Mouse (Mus musculus) hindbrain, postnatal 0 days (tissue): Measurements from ENCODE around the gene Frmd4b. TPM values are rescaled to one million over a fixed set of nuclear protein-coding genes. Genes with fewer than 3 reads are reported as not detected.

Source experiments
- ATAC-seq: fragments of 200-750 bp; cut with Nextera tagmentation; 2 replicates; pipeline ENCODE4 v1.8.0; 2017; ENCODE audit warnings: mild to moderate bottlenecking, moderate TSS enrichment, moderate library complexity
- DNase-seq: peaks from one replicate; pipeline ENCODE4 v3.0.0-alpha.2; 2015; ENCODE audit warnings: low spot score
- H3K27ac ChIP-seq: fragments of 300-500 bp; sonication (generic); 2 replicates; pipeline ENCODE4 v1.5.1; 2014; ENCODE audit warnings: mild to moderate bottlenecking
- H3K27me3 ChIP-seq: fragments of 300-500 bp; sonication (generic); 2 replicates; pipeline ENCODE4 v1.6.1; 2014; ENCODE audit warnings: low read length, mixed read lengths; ENCODE audit not compliant: insufficient read depth
- H3K36me3 ChIP-seq: fragments of 300-500 bp; sonication (generic); 2 replicates; pipeline ENCODE4 v1.6.1; 2014; ENCODE audit warnings: low read length, mixed read lengths; ENCODE audit not compliant: insufficient read depth
- H3K4me1 ChIP-seq: fragments of 300-500 bp; sonication (generic); 2 replicates; pipeline ENCODE4 v1.6.1; 2014; ENCODE audit warnings: antibody characterized with exemption, low read length, mixed read lengths; ENCODE audit not compliant: insufficient read depth
- H3K4me2 ChIP-seq: fragments of 300-500 bp; sonication (generic); 2 replicates; pipeline ENCODE4 v1.6.1; 2014; ENCODE audit warnings: low read depth, mild to moderate bottlenecking, low read length, moderate library complexity, mixed read lengths
- H3K4me3 ChIP-seq: fragments of 300-500 bp; sonication (generic); 2 replicates; pipeline ENCODE4 v1.5.1; 2014; ENCODE audit warnings: low read length
- H3K9ac ChIP-seq: fragments of 300-500 bp; sonication (generic); replicated peaks from 2 replicates; pipeline ENCODE4 v1.6.1; 2014; ENCODE audit warnings: mild to moderate bottlenecking, low read length, moderate library complexity, mixed read lengths
- H3K9me3 ChIP-seq: fragments of 300-500 bp; sonication (generic); 2 replicates; pipeline ENCODE4 v1.6.1; 2016; ENCODE audit warnings: low read length, mixed read lengths
- CTCF ChIP-seq: IDR thresholded peaks from 2 replicates; pipeline ENCODE4 v1.5.1; 2016; ENCODE audit warnings: antibody characterized with exemption, control low read depth, low read depth
- WGBS: fragments of 180-500 bp; shearing (Covaris S2); extraction: QIAGEN DNeasy Blood & Tissue Kit; methylation state at CpG from one replicate; pipeline ENCODE4 v1.1.7; 2014; 5-methylcytosine and 5-hydroxymethylcytosine counted together
- polyA plus RNA-seq: library from polyadenylated mRNA; unstranded; fragments of >200 nt; fragmentation: Nextera tagmentation; extraction: Ambion mirVana; gene quantifications from 2 replicates; pipeline ENCODE4 v1.2.1, GENCODE M21; 2015
- total RNA-seq: library from RNA; depleted of rRNA; stranded (reverse); fragments of >200 nt; gene quantifications from 2 replicates; pipeline ENCODE4 v1.2.3, GENCODE M21; 2014

Gene Frmd4b
- total and polyA plus RNA-seq, 2 experiments from 2014 or later, result 12.6 to 20.2 TPM

- Histone ChIP-seq H3K36me3 (no peaks in the 10 kb centered on the region), H3K4me2 (no peak overlapping the region; the same call in 1 of the 2 replicates), H3K27me3 (no peaks in the 10 kb centered on the region), H3K9me3 (no peaks in the 10 kb centered on the region), H3K4me1 (peaks cover 4% of the 10 kb centered on the region; the same call in 1 of the 2 replicates), H3K27ac (0 out of 2 replicates have a peak overlapping the region, but pooled peaks have one; percentile 32), H3K9ac (no peak overlapping the region), H3K4me3 (no peak overlapping the region)
- DNase-seq (no peak), ATAC-seq (no peak)
- TF ChIP-seq CTCF, result no peak
- WGBS, result 82% methylated on average over 7 of the region's 7 CpGs
These were observed 311.9 kb downstream of the Frmd4b start for GRCm38 (mm10) chr6:97305491-97305890.

GRCm38 (mm10) chr6:97305010-97305409 is 312.3 kb downstream of the Frmd4b start:
- Histone ChIP-seq H3K4me3 (no peak overlapping the region), H3K4me2 (peak overlapping the region; percentile 41; the same call in 1 of the 2 replicates), H3K27ac (peak overlapping the region; percentile 32; the same call in 1 of the 2 replicates), H3K9ac (no peak overlapping the region), H3K36me3 (no peaks in the 10 kb centered on the region), H3K9me3 (no peaks in the 10 kb centered on the region), H3K27me3 (no peaks in the 10 kb centered on the region), H3K4me1 (peaks cover 4% of the 10 kb centered on the region; the same call in 1 of the 2 replicates)
- 36% methylated on average over 11 of the region's 11 CpGs for WGBS
- peak; percentile 40 for DNase-seq
- no peak for TF ChIP-seq CTCF
- ATAC-seq, result no peak

GRCm38 (mm10) chr6:97303277-97304109 is 313.8 kb downstream of the Frmd4b start:
- no peaks in the 10 kb centered on the region for H3K27me3 ChIP-seq
- H3K9ac ChIP-seq, result no peak overlapping the region
- no peak overlapping the region for H3K27ac ChIP-seq
- no peaks in the 10 kb centered on the region; the same call in 1 of the 2 replicates for H3K36me3 ChIP-seq
- no peak overlapping the region for H3K4me2 ChIP-seq
- 53% methylated on average over 9 of the region's 9 CpGs for WGBS
- no peak for TF ChIP-seq CTCF
- no peak overlapping the region for H3K4me3 ChIP-seq
- H3K9me3 ChIP-seq, result no peaks in the 10 kb centered on the region
- DNase-seq, result peak; percentile 52
- no peak for ATAC-seq
- H3K4me1 ChIP-seq, result peaks cover 4% of the 10 kb centered on the region; the same call in 1 of the 2 replicates

DNA sequence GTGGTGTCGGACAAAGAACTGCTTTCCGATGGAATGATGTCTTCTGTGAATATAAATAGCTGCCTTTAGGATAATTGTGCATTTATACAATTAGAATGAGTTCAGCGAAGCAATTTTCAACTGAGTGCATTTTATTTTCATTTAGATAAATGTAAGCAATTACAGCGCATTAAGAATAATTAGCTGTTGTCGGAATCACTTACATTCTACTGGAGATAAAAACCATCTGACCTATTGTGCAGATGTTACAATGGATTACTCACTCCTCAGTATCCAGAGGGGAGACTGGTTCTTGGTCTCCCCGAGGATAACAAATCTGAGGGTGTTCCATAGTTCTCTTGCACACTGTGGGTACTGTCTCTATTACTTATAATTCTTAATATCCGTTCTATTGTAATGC is 315.0 kb downstream of the Frmd4b start:
- Histone ChIP-seq H3K4me1 (peaks cover 4% of the 10 kb centered on the region; the same call in 1 of the 2 replicates), H3K27ac (no peak overlapping the region), H3K27me3 (no peaks in the 10 kb centered on the region), H3K9ac (no peak overlapping the region), H3K36me3 (no peaks in the 10 kb centered on the region; the same call in 1 of the 2 replicates), H3K4me2 (no peak overlapping the region), H3K4me3 (no peak overlapping the region), H3K9me3 (no peaks in the 10 kb centered on the region)
- 78% methylated on average over 7 of the region's 7 CpGs for WGBS
- no peak for DNase-seq
- ATAC-seq, result no peak
- no peak for TF ChIP-seq CTCF

DNA sequence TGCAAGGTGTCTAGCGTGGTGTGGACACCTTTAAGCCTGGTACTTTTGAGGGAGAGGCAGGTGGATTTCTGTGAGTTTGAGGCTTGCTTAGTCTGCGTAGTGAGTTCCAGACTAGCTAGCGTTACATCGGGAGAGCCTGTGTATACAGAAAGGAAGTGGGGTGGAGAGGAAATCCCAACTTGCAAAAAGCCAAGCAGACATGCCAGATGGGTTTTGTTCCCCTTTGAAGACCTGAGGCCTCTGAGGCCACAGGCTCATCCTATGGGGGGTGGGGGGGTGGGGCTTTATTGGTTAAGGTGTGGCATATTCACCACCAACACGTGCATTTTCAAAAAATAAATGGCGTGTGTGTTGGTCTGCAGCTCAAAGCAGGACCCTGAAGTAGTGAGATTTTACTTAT is 316.7 kb downstream of the Frmd4b start:
- DNase-seq (no peak), ATAC-seq (no peak)
- H3K27me3 ChIP-seq, result no peaks in the 10 kb centered on the region
- H3K4me3 ChIP-seq, result no peak overlapping the region
- H3K27ac ChIP-seq, result no peak overlapping the region
- TF ChIP-seq CTCF, result no peak
- no peak overlapping the region for H3K4me2 ChIP-seq
- peaks cover 4% of the 10 kb centered on the region; the same call in 1 of the 2 replicates for H3K4me1 ChIP-seq
- H3K36me3 ChIP-seq, result peaks cover 5% of the 10 kb centered on the region
- no peak overlapping the region for H3K9ac ChIP-seq
- no peaks in the 10 kb centered on the region for H3K9me3 ChIP-seq
- 91% methylated on average over 6 of the region's 6 CpGs for WGBS

DNA sequence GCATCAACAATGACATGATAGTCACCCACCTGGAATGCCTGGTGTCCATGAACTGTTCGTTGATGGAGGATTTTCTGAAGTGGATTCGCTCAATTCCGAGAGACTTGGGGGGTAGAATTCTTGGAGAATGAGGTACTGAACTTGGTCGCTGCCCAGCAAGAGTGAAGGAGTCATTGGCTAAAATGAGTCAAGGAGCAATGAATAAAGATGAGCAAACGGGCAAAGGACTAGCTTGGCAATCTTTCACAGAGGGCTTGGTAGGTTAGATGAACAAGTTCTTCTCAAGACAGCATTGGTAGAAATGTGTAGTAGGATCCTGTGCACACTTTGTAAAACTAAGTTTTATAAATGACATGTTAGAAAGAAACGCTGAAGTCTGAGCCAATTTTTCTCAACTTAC is 317.2 kb downstream of the Frmd4b start:
- no peak overlapping the region for H3K4me2 ChIP-seq
- H3K9me3 ChIP-seq, result no peaks in the 10 kb centered on the region
- DNase-seq, result no peak
- ATAC-seq, result no peak
- H3K4me1 ChIP-seq, result peaks cover 4% of the 10 kb centered on the region; the same call in 1 of the 2 replicates
- H3K36me3 ChIP-seq, result peaks cover 10% of the 10 kb centered on the region
- WGBS, result 96% methylated on average over 6 of the region's 6 CpGs
- H3K4me3 ChIP-seq, result no peak overlapping the region
- no peaks in the 10 kb centered on the region for H3K27me3 ChIP-seq
- no peak overlapping the region for H3K9ac ChIP-seq
- no peak for TF ChIP-seq CTCF
- H3K27ac ChIP-seq, result no peak overlapping the region

- Histone ChIP-seq H3K4me1 (no peaks in the 10 kb centered on the region), H3K27me3 (no peaks in the 10 kb centered on the region), H3K4me2 (no peak overlapping the region), H3K36me3 (peaks cover 11% of the 10 kb centered on the region), H3K4me3 (no peak overlapping the region), H3K27ac (no peak overlapping the region), H3K9me3 (no peaks in the 10 kb centered on the region), H3K9ac (no peak overlapping the region)
- TF ChIP-seq CTCF, result no peak
- DNase-seq, result no peak
- no peak for ATAC-seq
- WGBS, result 84% methylated on average over 3 of the region's 3 CpGs
These were observed 320.2 kb downstream of the Frmd4b start for GRCm38 (mm10) chr6:97297151-97297550.
